Mouse (Mus musculus) NIH3T3 (cell line): ENCODE results near the gene Nupl2.

Experiments
- DNase-seq: peaks from one replicate; pipeline ENCODE4 v3.0.0-alpha.2; 2012; ENCODE audit warnings: low read depth

Nupl2 gene

DNA sequence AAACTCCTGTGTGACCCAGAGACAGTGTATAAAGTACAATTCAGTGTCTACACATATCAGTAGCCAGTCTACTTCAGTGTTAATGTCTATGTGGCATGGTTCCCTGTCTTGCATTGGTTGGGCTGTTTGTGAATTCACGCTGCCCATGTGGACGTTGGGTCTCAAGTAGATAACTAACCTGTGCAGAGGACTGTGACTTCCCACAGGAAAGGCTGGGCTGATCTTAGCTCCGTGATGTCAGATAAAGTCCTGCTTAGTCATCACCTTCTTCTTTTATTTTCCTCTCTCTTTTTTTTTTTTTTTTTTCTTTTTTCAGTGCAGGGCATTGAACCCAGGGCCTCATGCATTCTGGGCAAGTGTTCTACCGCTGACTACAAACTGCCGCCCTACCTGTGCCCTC lies 43.7 kb downstream of the Nupl2 start:
- DNase-seq: no peak

DNA sequence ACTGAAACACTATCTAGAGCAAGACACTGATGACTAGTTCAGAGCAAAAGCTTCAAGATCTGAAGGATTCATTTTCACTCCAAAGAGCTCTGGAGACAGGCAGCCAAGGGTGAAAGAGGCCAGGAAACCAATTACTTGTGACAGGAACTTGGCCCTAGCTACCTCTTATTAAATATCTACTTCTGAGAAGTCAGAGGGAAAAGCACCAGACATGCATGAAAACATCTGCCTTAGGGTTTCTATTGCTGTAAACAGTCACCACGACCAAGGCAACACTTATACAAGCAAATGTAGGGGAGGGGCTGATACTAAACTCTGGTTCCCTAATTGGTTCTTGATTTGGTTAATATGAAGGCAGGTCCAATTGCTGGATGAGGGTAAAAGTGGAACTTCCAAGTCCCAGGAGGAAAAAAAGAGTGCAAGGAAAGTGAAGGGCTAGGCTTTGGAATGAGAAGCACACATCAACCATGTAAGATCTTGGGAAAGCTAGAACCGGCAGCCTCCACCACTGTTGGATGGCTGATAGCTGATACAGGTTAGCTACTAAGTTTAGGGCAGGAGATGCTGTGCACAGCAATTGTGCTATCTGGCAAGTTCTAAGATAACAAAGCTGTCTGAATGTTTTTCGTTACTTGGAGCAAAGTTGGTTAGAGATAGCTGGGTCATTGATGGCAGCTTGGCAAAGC lies 49.2 kb downstream of the Nupl2 start:
- DNase-seq: peak; percentile 24

DNA sequence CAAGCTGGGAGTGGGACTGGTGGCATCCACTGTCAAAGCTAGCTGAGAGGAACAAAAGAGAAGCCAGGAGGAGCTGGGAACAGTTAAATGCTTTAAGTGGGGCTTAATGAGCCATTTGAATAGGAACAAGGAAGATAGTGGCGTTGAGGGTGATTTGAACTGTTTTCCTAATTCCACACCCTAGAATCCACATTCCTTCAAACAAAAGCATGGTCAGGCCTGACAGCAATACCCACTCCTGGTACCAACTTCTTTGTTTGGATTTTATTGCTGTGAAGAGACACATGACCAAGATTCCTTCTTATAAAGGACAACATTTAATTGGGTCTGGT lies 49.8 kb downstream of the Nupl2 start:
- DNase-seq: no peak

DNA sequence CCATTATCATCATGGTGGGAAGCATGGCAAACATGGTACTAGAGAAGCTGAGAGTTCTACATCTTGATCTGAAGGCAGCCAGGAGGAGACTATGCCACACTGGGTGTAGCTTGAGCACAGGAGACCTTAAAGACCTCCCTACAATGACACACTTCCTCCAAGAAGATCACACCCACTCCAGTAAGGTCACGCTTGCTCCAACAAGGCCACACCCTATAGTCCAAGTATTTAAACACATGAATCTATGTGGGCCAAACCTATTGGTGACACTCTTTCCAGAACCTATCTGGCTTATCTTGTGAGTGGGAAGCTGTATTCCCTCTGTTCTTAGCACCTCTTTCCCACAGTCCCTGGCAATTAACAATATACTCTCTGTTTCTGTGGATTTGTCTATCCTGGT lies 50.1 kb downstream of the Nupl2 start:
- DNase-seq: no peak
